Mouse (Mus musculus) liver, embryonic 12.5 days (tissue): Measurements from ENCODE around the gene Nrp2. TPM values are rescaled to one million over a fixed set of nuclear protein-coding genes. Genes with fewer than 3 reads are reported as not detected.

Source experiments
- ATAC-seq: fragments of 200-750 bp; cut with Nextera tagmentation; 2 replicates; pipeline ENCODE4 v1.8.0; 2017; ENCODE audit warnings: moderate number of reproducible peaks, mild to moderate bottlenecking, moderate library complexity
- H3K27ac ChIP-seq: fragments of 300-500 bp; sonication (generic); 2 replicates; pipeline ENCODE4 v1.5.1; 2016; ENCODE audit warnings: mild to moderate bottlenecking
- H3K27me3 ChIP-seq: fragments of 300-500 bp; sonication (generic); replicated peaks from 2 replicates; pipeline ENCODE4 v1.6.1; 2016; ENCODE audit warnings: mild to moderate bottlenecking, moderate library complexity
- H3K36me3 ChIP-seq: fragments of 300-500 bp; sonication (generic); 2 replicates; pipeline ENCODE4 v1.6.1; 2016; ENCODE audit warnings: mild to moderate bottlenecking, moderate library complexity
- H3K4me1 ChIP-seq: fragments of 300-500 bp; sonication (generic); 2 replicates; pipeline ENCODE4 v1.6.1; 2016
- H3K4me2 ChIP-seq: fragments of 300-500 bp; sonication (generic); 2 replicates; pipeline ENCODE4 v1.6.1; 2016; ENCODE audit warnings: mild to moderate bottlenecking, moderate library complexity
- H3K4me3 ChIP-seq: fragments of 300-500 bp; sonication (generic); 2 replicates; pipeline ENCODE4 v1.5.1; 2016; ENCODE audit warnings: mild to moderate bottlenecking, moderate library complexity
- H3K9ac ChIP-seq: fragments of 300-500 bp; sonication (generic); 2 replicates; pipeline ENCODE4 v1.6.1; 2016; ENCODE audit warnings: mild to moderate bottlenecking, moderate library complexity
- H3K9me3 ChIP-seq: fragments of 300-500 bp; sonication (generic); replicated peaks from 2 replicates; pipeline ENCODE4 v1.6.1; 2016; ENCODE audit warnings: mild to moderate bottlenecking, moderate library complexity
- WGBS: fragments of 180-500 bp; shearing (Covaris S2); methylation state at CpG from one replicate; pipeline ENCODE4 v1.1.7; 2016; ENCODE audit not compliant: insufficient replicate concordance; 5-methylcytosine and 5-hydroxymethylcytosine counted together
- polyA plus RNA-seq: library from polyadenylated mRNA; unstranded; fragments of >200 nt; fragmentation: Nextera tagmentation; extraction: Ambion mirVana; gene quantifications from 2 replicates; pipeline ENCODE4 v1.2.1, GENCODE M21; 2016

Gene Nrp2
- polyA plus RNA-seq, 1 experiment from 2014 or later, result 2.5 TPM

- H3K27ac ChIP-seq, result no peak overlapping the region
- H3K9me3 ChIP-seq, result no peaks in the 10 kb centered on the region
- no peak overlapping the region for H3K9ac ChIP-seq
Observed at GRCm38 (mm10) chr1:62782573-62782972, 79.5 kb downstream of the Nrp2 start.

DNA sequence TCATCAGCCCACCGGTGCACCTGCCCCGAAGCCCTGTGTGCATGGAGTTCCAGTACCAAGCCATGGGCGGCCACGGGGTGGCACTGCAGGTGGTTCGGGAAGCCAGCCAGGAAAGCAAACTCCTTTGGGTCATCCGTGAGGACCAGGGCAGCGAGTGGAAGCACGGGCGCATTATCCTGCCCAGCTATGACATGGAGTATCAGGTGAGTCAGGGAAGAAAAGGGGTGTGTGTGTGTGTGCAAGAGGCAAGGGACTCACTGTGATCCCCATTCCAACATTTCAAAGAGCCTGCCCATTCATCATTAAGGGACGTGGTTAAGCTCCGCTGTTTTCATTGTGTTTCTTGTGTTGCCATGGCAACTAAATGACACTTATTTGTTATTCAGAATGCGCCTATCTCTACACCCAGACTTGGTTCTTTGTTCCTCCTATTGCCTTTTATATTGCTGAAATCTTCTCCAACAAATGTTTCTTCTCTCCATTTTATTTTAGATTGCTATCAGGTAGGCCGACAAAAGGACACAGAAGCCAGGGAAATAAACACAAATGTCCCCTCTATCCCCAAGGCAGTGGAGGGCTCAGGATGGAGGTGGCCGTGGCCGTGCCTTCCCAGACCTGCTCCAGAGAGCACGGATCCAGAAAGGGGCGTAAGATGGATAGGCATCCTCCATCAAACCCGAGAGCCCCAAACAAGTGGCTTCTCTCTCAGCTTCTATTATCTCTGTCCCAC lies 80.4 kb downstream of the Nrp2 start:
- no peak overlapping the region for H3K27ac ChIP-seq
- H3K36me3 ChIP-seq, result no peaks in the 10 kb centered on the region
- H3K27me3 ChIP-seq, result peaks cover 13% of the 10 kb centered on the region
- ATAC-seq, result no peak
- H3K9ac ChIP-seq, result no peak overlapping the region
- H3K9me3 ChIP-seq, result no peaks in the 10 kb centered on the region
- 0 out of 2 replicates have a peak, but pooled peaks cover under 1% of the 10 kb centered on the region for H3K4me1 ChIP-seq
- WGBS, result 79% methylated on average over 18 of the region's 18 CpGs
- no peak overlapping the region for H3K4me3 ChIP-seq
- no peak overlapping the region for H3K4me2 ChIP-seq

More at GRCm38 (mm10) chr1:62782573-62782972, 79.5 kb downstream of the Nrp2 start:
- Histone ChIP-seq H3K4me3 (no peak overlapping the region), H3K4me1 (peaks cover 10% of the 10 kb centered on the region; the same call in 1 of the 2 replicates), H3K4me2 (no peak overlapping the region), H3K36me3 (no peaks in the 10 kb centered on the region), H3K27me3 (peaks cover 13% of the 10 kb centered on the region)
- ATAC-seq, result no peak

DNA sequence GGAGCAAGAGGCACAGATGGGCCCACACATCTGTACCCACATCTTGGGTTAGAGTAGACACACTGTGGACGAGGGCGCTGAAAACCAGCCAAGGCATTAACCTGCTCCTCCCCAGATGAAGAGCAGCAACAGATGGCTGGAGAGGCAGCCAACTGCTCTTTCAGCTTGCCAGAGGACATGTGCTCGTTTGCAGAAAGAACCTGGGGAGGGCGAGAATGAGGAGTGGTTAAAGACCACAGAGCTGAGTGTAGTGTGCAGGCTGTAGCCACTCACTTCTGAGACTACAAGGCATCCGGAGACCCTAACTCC lies 81.0 kb downstream of the Nrp2 start:
- H3K36me3 ChIP-seq, result no peaks in the 10 kb centered on the region

DNA sequence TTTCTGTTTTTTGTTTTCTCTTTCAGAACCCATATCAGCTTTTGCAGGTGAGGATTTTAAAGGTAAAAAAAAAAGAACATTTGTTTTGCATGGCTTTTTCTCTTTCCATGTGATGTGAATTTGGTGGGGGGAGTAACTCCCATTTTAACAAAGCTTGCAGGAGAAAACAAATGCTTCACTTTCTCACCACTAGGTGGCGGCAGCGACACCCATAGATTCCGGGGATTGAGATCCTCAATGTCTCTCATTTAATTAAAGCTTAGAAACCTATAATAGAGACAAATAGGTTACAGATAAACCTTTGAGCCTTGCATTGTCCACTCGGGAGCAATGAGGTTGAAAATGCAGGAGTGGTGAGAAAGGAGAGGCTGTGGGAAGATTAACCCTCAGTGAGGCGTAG lies 83.2 kb downstream of the Nrp2 start:
- H3K27me3 ChIP-seq, result peaks cover 11% of the 10 kb centered on the region; the same call in 1 of the 2 replicates

More for the DNA sequence above, 81.0 kb downstream of the Nrp2 start:
- Histone ChIP-seq H3K4me1 (no peaks in the 10 kb centered on the region), H3K9ac (no peak overlapping the region), H3K4me3 (no peak overlapping the region), H3K27me3 (peaks cover 15% of the 10 kb centered on the region), H3K4me2 (no peak overlapping the region), H3K9me3 (no peaks in the 10 kb centered on the region), H3K27ac (no peak overlapping the region)
- ATAC-seq, result no peak
- whole genome bisulfite sequencing, result 63% methylated on average over 5 of the region's 5 CpGs

DNA sequence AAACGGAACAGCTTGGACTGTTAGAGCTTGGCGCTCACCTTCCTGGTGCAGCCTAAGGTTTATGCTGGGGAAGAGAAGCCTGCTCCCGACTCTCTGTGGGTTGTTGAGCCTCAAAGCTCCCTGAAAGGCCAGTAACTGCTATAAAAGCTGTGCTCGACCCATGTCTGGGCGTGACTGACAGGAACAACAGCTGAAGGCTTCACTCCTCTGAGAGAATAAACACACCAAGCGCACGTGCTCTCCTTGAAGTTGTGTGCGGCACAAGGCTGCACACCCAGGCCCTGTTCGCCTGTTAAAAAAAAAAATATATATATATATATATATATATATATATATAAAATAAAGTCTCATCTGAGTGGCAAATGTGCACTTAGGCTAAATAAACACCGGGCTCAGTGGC lies 84.5 kb downstream of the Nrp2 start:
- Histone ChIP-seq H3K27ac (no peak overlapping the region), H3K36me3 (no peaks in the 10 kb centered on the region)
- 69% methylated on average over 10 of the region's 10 CpGs for WGBS

More for the DNA sequence above, 83.2 kb downstream of the Nrp2 start:
- 27% methylated on average over 5 of the region's 5 CpGs for WGBS
- no peaks in the 10 kb centered on the region for H3K9me3 ChIP-seq
- no peak for ATAC-seq
- no peak overlapping the region for H3K4me3 ChIP-seq
- H3K9ac ChIP-seq, result no peak overlapping the region
- no peaks in the 10 kb centered on the region for H3K36me3 ChIP-seq
- H3K4me2 ChIP-seq, result no peak overlapping the region
- no peaks in the 10 kb centered on the region for H3K4me1 ChIP-seq
- H3K27ac ChIP-seq, result no peak overlapping the region

GRCm38 (mm10) chr1:62794223-62794895 lies 91.3 kb downstream of the Nrp2 start:
- no peak overlapping the region for H3K4me2 ChIP-seq
- no peak overlapping the region for H3K9ac ChIP-seq
- ATAC-seq, result no peak
- whole genome bisulfite sequencing, result 50% methylated on average over 19 of the region's 19 CpGs
- peaks cover 19% of the 10 kb centered on the region for H3K27me3 ChIP-seq
- peaks cover 14% of the 10 kb centered on the region for H3K4me1 ChIP-seq
- H3K27ac ChIP-seq, result no peak overlapping the region
- H3K9me3 ChIP-seq, result no peaks in the 10 kb centered on the region
- H3K36me3 ChIP-seq, result no peaks in the 10 kb centered on the region
- H3K4me3 ChIP-seq, result no peak overlapping the region

More for the DNA sequence above, 84.5 kb downstream of the Nrp2 start:
- Histone ChIP-seq H3K4me2 (no peak overlapping the region), H3K9me3 (no peaks in the 10 kb centered on the region), H3K4me1 (no peaks in the 10 kb centered on the region), H3K9ac (no peak overlapping the region), H3K27me3 (peaks cover 13% of the 10 kb centered on the region; the same call in 1 of the 2 replicates), H3K4me3 (no peak overlapping the region)
- ATAC-seq, result no peak

GRCm38 (mm10) chr1:62794896-62795255 lies 91.8 kb downstream of the Nrp2 start:
- Histone ChIP-seq H3K36me3 (no peaks in the 10 kb centered on the region), H3K9ac (no peak overlapping the region), H3K4me3 (no peak overlapping the region), H3K27me3 (peaks cover 16% of the 10 kb centered on the region), H3K27ac (no peak overlapping the region), H3K4me1 (peaks cover 19% of the 10 kb centered on the region), H3K9me3 (no peaks in the 10 kb centered on the region), H3K4me2 (no peak overlapping the region)
- ATAC-seq, result no peak
- 55% methylated on average over 2 of the region's 2 CpGs for WGBS

GRCm38 (mm10) chr1:62795307-62796037 lies 92.4 kb downstream of the Nrp2 start:
- no peak overlapping the region for H3K9ac ChIP-seq
- H3K4me1 ChIP-seq, result peaks cover 25% of the 10 kb centered on the region
- H3K4me2 ChIP-seq, result peak overlapping the region; percentile 57
- ATAC-seq, result no peak
- H3K27me3 ChIP-seq, result peaks cover 15% of the 10 kb centered on the region
- H3K4me3 ChIP-seq, result peak overlapping the region; percentile 37
- H3K36me3 ChIP-seq, result no peaks in the 10 kb centered on the region
- no peaks in the 10 kb centered on the region for H3K9me3 ChIP-seq
- H3K27ac ChIP-seq, result no peak overlapping the region
- WGBS, result 58% methylated on average over 28 of the region's 28 CpGs

- Histone ChIP-seq H3K27me3 (peaks cover 15% of the 10 kb centered on the region), H3K4me3 (peak overlapping the region; percentile 37), H3K27ac (no peak overlapping the region), H3K9ac (no peak overlapping the region), H3K36me3 (no peaks in the 10 kb centered on the region), H3K9me3 (no peaks in the 10 kb centered on the region), H3K4me1 (peaks cover 31% of the 10 kb centered on the region), H3K4me2 (peak overlapping the region; percentile 57)
- ATAC-seq, result no peak
- whole genome bisulfite sequencing, result 67% methylated on average over 9 of the region's 9 CpGs
Observed at GRCm38 (mm10) chr1:62796038-62796647, 93.1 kb downstream of the Nrp2 start.

DNA sequence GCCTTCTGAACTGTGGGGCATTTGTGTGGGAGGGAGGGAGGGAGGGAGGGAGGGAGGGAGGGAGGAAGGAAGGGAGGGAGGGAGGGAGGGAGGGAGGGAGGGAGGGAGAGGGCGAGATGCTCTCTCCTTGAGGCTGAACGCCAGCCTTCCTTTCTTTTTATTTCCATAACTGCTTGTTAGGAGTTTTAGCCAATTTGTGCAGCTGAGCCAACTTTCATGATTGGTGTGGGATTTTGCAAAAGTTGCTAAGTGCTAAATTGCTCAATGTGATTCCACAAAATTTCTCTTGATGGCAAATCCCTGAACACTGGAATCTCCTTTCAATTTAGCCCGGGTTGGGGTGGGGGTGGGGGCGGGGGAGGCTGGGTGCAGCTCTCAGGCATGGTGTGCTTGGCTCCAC lies 96.3 kb downstream of the Nrp2 start:
- 57% methylated on average over 4 of the region's 4 CpGs for WGBS
- H3K9ac ChIP-seq, result no peak overlapping the region
- peaks cover 2% of the 10 kb centered on the region for H3K27me3 ChIP-seq
- H3K9me3 ChIP-seq, result no peaks in the 10 kb centered on the region
- H3K4me3 ChIP-seq, result no peak overlapping the region
- H3K4me2 ChIP-seq, result no peak overlapping the region
- ATAC-seq, result no peak
- no peaks in the 10 kb centered on the region for H3K36me3 ChIP-seq
- peaks cover 63% of the 10 kb centered on the region for H3K4me1 ChIP-seq
- peak overlapping the region; percentile 73 for H3K27ac ChIP-seq

DNA sequence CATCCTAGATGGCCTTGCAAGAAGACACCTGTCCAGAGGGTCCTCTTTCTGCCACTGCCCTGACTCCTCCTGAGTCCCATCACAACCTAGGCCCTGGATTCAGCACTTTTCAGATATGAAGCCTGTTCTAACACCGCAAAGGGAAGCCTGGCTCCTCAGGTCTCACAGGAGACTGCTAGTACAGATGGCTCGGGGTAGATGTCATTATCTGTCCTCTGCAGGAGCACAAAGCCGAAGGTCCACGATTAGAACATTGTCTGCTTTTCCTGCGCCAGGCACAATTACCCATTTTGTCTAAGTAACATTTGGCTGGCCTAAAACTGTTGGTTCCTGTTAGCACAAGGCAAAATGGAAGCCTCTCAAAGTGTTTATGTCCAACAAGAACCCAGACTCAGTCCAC lies 97.3 kb downstream of the Nrp2 start:
- peak overlapping the region; percentile 73 for H3K27ac ChIP-seq
- peak; percentile 93 for ATAC-seq
- H3K4me2 ChIP-seq, result peak overlapping the region; percentile 39

GRCm38 (mm10) chr1:62801429-62801828 lies 98.3 kb downstream of the Nrp2 start:
- ATAC-seq, result no peak
- no peak overlapping the region; the same call in 1 of the 2 replicates for H3K27ac ChIP-seq
- no peak overlapping the region for H3K4me3 ChIP-seq
- no peaks in the 10 kb centered on the region for H3K9me3 ChIP-seq
- H3K9ac ChIP-seq, result no peak overlapping the region
- H3K4me2 ChIP-seq, result no peak overlapping the region
- H3K36me3 ChIP-seq, result no peaks in the 10 kb centered on the region
- H3K27me3 ChIP-seq, result no peaks in the 10 kb centered on the region
- 67% methylated on average over 4 of the region's 4 CpGs for WGBS
- peaks cover 60% of the 10 kb centered on the region for H3K4me1 ChIP-seq

More for the DNA sequence above, 97.3 kb downstream of the Nrp2 start:
- H3K4me3 ChIP-seq, result no peak overlapping the region
- whole genome bisulfite sequencing, result 21% methylated on average over 5 of the region's 5 CpGs
- no peak overlapping the region for H3K9ac ChIP-seq
- peaks cover 63% of the 10 kb centered on the region for H3K4me1 ChIP-seq
- no peaks in the 10 kb centered on the region for H3K27me3 ChIP-seq
- no peaks in the 10 kb centered on the region for H3K36me3 ChIP-seq
- no peaks in the 10 kb centered on the region for H3K9me3 ChIP-seq
